Mouse (Mus musculus) midbrain, embryonic 12.5 days (tissue): Measurements from ENCODE around the gene Gm45753. TPM values are rescaled to one million over a fixed set of nuclear protein-coding genes. Genes with fewer than 3 reads are reported as not detected.
A peak's percentile ranks its signal among the peaks of the same experiment; 100 is the strongest.

ENCODE experiments used
- ATAC-seq: fragments of 200-750 bp; cut with Nextera tagmentation; 2 replicates; pipeline ENCODE4 v1.8.0; 2017; ENCODE audit warnings: low read depth, moderate TSS enrichment, moderate library complexity; ENCODE audit not compliant: low FRiP score
- H3K27ac ChIP-seq: fragments of 300-500 bp; sonication (generic); replicated peaks from 2 replicates; pipeline ENCODE4 v1.5.1; 2016; ENCODE audit warnings: mild to moderate bottlenecking
- H3K27me3 ChIP-seq: fragments of 300-500 bp; sonication (generic); 2 replicates; pipeline ENCODE4 v1.6.1; 2016; ENCODE audit warnings: mild to moderate bottlenecking
- H3K36me3 ChIP-seq: fragments of 300-500 bp; sonication (generic); 2 replicates; pipeline ENCODE4 v1.6.1; 2016
- H3K4me1 ChIP-seq: fragments of 300-500 bp; sonication (generic); 2 replicates; pipeline ENCODE4 v1.6.1; 2016
- H3K4me2 ChIP-seq: fragments of 300-500 bp; sonication (generic); replicated peaks from 2 replicates; pipeline ENCODE4 v1.6.1; 2016; ENCODE audit warnings: mild to moderate bottlenecking, moderate library complexity
- H3K4me3 ChIP-seq: fragments of 300-500 bp; sonication (generic); 2 replicates; pipeline ENCODE4 v1.5.1; 2016; ENCODE audit warnings: mild to moderate bottlenecking
- H3K9ac ChIP-seq: fragments of 300-500 bp; sonication (generic); replicated peaks from 2 replicates; pipeline ENCODE4 v1.6.1; 2016; ENCODE audit warnings: mild to moderate bottlenecking, moderate library complexity
- H3K9me3 ChIP-seq: fragments of 300-500 bp; sonication (generic); 2 replicates; pipeline ENCODE4 v1.6.1; 2016; ENCODE audit warnings: mild to moderate bottlenecking
- WGBS: fragments of 180-500 bp; shearing (Covaris S2); methylation state at CpG from one replicate; pipeline ENCODE4 v1.1.7; 2016; 5-methylcytosine and 5-hydroxymethylcytosine counted together
- polyA plus RNA-seq: library from polyadenylated mRNA; unstranded; fragments of >200 nt; fragmentation: Nextera tagmentation; extraction: Ambion mirVana; gene quantifications from 2 replicates; pipeline ENCODE4 v1.2.1, GENCODE M21; 2016

Gene Gm45753
- polyA plus RNA-seq, 1 experiment from 2014 or later = not detected

GRCm38 (mm10) chr8:45239363-45239762, 68.9 kb downstream of the Gm45753 start:
- no peak for ATAC-seq
- H3K9me3 ChIP-seq = no peaks in the 10 kb centered on the region
- 89% methylated on average over 8 of the region's 8 CpGs for WGBS
- no peak overlapping the region for H3K27ac ChIP-seq
- no peak overlapping the region for H3K9ac ChIP-seq
- no peak overlapping the region for H3K4me3 ChIP-seq
- H3K36me3 ChIP-seq = no peaks in the 10 kb centered on the region
- no peak overlapping the region for H3K4me2 ChIP-seq
- H3K4me1 ChIP-seq = peaks cover 3% of the 10 kb centered on the region; the same call in 1 of the 2 replicates
- no peaks in the 10 kb centered on the region for H3K27me3 ChIP-seq

DNA sequence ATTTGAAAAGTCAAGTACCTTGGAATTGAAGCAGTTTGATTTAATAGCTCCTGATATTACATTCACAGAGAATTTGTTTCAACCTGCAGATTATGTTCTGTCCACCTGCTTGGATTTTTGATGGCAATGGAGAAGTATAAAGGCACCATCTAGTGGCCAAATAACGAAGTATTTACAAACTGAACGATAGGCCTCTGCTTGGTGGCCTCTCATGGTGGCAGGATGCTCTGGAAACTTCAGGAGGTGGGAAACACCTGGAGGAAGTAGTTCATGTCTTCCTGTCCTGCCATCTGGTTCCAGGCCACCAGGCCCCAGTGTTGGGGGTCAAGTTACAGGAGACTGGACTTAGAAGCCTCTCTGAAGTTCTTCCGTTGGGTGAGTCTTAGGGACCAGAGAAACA, 70.0 kb downstream of the Gm45753 start:
- no peak overlapping the region for H3K4me3 ChIP-seq
- H3K9me3 ChIP-seq = no peaks in the 10 kb centered on the region
- no peak for ATAC-seq
- 28% methylated on average over 3 of the region's 3 CpGs for WGBS
- H3K27me3 ChIP-seq = no peaks in the 10 kb centered on the region
- H3K9ac ChIP-seq = no peak overlapping the region
- H3K36me3 ChIP-seq = no peaks in the 10 kb centered on the region
- no peak overlapping the region for H3K27ac ChIP-seq
- H3K4me2 ChIP-seq = no peak overlapping the region
- H3K4me1 ChIP-seq = peaks cover 3% of the 10 kb centered on the region; the same call in 1 of the 2 replicates

DNA sequence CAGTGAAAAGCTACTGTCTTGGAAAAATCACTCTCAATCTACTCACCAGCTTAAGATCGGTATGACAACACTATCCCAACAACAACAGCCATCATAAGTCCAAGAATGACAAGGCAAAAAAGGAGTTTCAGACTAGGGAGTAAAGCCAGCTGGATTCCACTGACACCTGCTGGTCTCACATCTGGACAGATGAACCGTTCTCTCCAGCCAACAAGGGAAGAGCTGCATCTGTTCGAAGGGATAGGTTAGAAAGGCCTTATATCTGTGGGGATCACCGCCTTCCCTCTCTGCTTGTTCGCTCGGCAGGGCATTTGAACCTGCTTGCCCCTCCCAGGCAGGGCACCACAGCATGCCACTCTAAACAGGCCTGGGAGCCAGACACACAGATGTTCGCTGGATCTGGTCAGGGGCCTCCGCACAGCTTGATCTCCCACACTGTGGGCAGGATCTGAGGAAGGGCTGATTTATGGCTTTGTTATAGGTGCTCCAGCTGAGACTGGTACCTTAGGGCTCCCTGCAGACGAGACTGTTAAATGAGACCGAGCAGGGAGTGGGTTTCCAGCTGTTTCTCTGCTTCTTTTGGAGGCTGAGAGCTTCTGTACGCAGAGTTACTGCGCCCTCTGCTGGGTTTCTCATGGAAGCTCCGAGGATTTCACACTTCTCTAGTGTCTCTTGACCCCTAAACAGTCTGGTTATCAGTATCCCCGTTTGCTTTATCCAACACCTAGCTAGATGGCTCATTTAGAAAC, 71.9 kb downstream of the Gm45753 start:
- H3K4me2 ChIP-seq = peak overlapping the region; percentile 34
- H3K4me3 ChIP-seq = no peak overlapping the region
- ATAC-seq = peak; percentile 77

DNA sequence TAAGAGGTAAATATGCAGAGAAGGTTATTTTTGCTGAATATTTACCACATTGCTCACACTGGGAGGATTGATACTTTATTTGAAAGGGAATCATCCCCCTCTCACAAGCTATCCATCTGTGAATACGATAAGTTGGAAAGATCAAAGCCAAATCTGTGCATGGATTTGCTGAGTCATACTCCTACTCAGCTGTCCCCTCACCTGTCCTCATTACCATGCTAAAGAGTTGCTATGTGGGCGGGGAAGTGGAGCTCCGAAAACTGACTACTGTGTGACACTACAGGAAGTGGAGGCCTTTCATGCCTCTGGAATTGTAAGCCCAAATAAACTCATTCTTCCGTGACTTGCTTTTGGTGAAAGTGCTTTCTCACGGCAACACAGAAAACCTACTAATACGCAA, 73.0 kb downstream of the Gm45753 start:
- Histone ChIP-seq H3K4me1 (peaks cover 9% of the 10 kb centered on the region; the same call in 1 of the 2 replicates), H3K27me3 (no peaks in the 10 kb centered on the region), H3K27ac (no peak overlapping the region), H3K4me3 (no peak overlapping the region), H3K9me3 (no peaks in the 10 kb centered on the region), H3K4me2 (no peak overlapping the region), H3K9ac (no peak overlapping the region), H3K36me3 (no peaks in the 10 kb centered on the region)
- 90% methylated on average over 6 of the region's 6 CpGs for WGBS
- no peak for ATAC-seq

More for the DNA sequence above, 71.9 kb downstream of the Gm45753 start:
- H3K4me1 ChIP-seq = peaks cover 9% of the 10 kb centered on the region; the same call in 1 of the 2 replicates
- no peaks in the 10 kb centered on the region for H3K27me3 ChIP-seq
- H3K9ac ChIP-seq = no peak overlapping the region
- H3K36me3 ChIP-seq = no peaks in the 10 kb centered on the region
- 23% methylated on average over 14 of the region's 14 CpGs for WGBS
- no peaks in the 10 kb centered on the region for H3K9me3 ChIP-seq
- H3K27ac ChIP-seq = no peak overlapping the region

- WGBS = 65% methylated on average over 3 of the region's 3 CpGs
- Histone ChIP-seq H3K4me2 (no peak overlapping the region), H3K36me3 (no peaks in the 10 kb centered on the region), H3K27ac (no peak overlapping the region), H3K9me3 (no peaks in the 10 kb centered on the region), H3K4me1 (peaks cover 9% of the 10 kb centered on the region; the same call in 1 of the 2 replicates), H3K27me3 (no peaks in the 10 kb centered on the region), H3K4me3 (no peak overlapping the region), H3K9ac (no peak overlapping the region)
- no peak for ATAC-seq
Measured at GRCm38 (mm10) chr8:45233256-45233655, 75.0 kb downstream of the Gm45753 start.

Other genes starting within 250 kb of the Gm45753 start
- 0.11 and 0.38 TPM in 2 replicates for gene Mtnr1a, start 239.3 kb downstream of the Gm45753 start, polyA plus RNA-seq
- not detected in 2 replicates for gene F11, start 46.4 kb downstream of the Gm45753 start, polyA plus RNA-seq
- gene Klkb1, start 13.6 kb downstream of the Gm45753 start, polyA plus RNA-seq = not detected in 2 replicates
- 1.8 and 2.0 TPM in 2 replicates for gene Cyp4v3, start 24.8 kb upstream of the Gm45753 start, polyA plus RNA-seq
- gene Fam149a, start 73.8 kb upstream of the Gm45753 start, polyA plus RNA-seq = 7.3 and 8.9 TPM in 2 replicates
- 1.1 and 1.2 TPM in 2 replicates for gene Tlr3, start 102.6 kb upstream of the Gm45753 start, polyA plus RNA-seq
- 83.2 and 87.5 TPM in 2 replicates for gene Sorbs2, start 199.3 kb upstream of the Gm45753 start, polyA plus RNA-seq